Mouse (Mus musculus): ENCODE measurements around the gene 2010315B03Rik. TPM values are rescaled to one million over a fixed set of nuclear protein-coding genes. Genes with fewer than 3 reads are reported as not detected.

The 2010315B03Rik gene
- total RNA-seq, 2 experiments from 2014 or later = 18.2 to 18.3 TPM

Other genes with a start within 250 kb of the 2010315B03Rik start
- under 1 TPM in 1 of 2 experiments, not detected in 1; 0.12 TPM for gene Ccr2, start 210.7 kb downstream of the 2010315B03Rik start, total RNA-seq (2021)
- gene Ccr5, start 191.2 kb downstream of the 2010315B03Rik start, total RNA-seq (2021) = 1 to 10 TPM; 5.5 to 6.2 TPM
- gene Ppp2r3d, start 164.2 kb upstream of the 2010315B03Rik start, total RNA-seq (2021) = 10 to 100 TPM; 92.2 to 98.4 TPM
- gene Gm21836, start 181.1 kb upstream of the 2010315B03Rik start, total RNA-seq (2021) = not detected